Mouse (Mus musculus) forebrain, embryonic 16.5 days (tissue): Measurements from ENCODE around the gene Dgka. TPM values are rescaled to one million over a fixed set of nuclear protein-coding genes. Genes with fewer than 3 reads are reported as not detected.

Experiments used
- ATAC-seq: fragments of 200-750 bp; cut with Nextera tagmentation; 2 replicates; pipeline ENCODE4 v1.8.0; 2017; ENCODE audit warnings: mild to moderate bottlenecking, moderate library complexity
- H3K27ac ChIP-seq: fragments of 300-500 bp; sonication (generic); 2 replicates; pipeline ENCODE4 v1.5.1; 2014; ENCODE audit warnings: low read length, control low read depth
- H3K27me3 ChIP-seq: fragments of 300-500 bp; sonication (generic); replicated peaks from 2 replicates; pipeline ENCODE4 v1.6.1; 2014; ENCODE audit warnings: low read length; ENCODE audit not compliant: control insufficient read depth, insufficient read depth
- H3K36me3 ChIP-seq: fragments of 300-500 bp; sonication (generic); 2 replicates; pipeline ENCODE4 v1.6.1; 2014; ENCODE audit not compliant: control insufficient read depth, insufficient read depth
- H3K4me1 ChIP-seq: fragments of 300-500 bp; sonication (generic); replicated peaks from 2 replicates; pipeline ENCODE4 v1.6.1; 2014; ENCODE audit warnings: low read length; ENCODE audit not compliant: control insufficient read depth, insufficient read depth
- H3K4me2 ChIP-seq: fragments of 300-500 bp; sonication (generic); 2 replicates; pipeline ENCODE4 v1.6.1; 2014; ENCODE audit warnings: mild to moderate bottlenecking, low read length, control low read depth
- H3K4me3 ChIP-seq: fragments of 300-500 bp; sonication (generic); replicated peaks from 2 replicates; pipeline ENCODE4 v1.5.1; 2014; ENCODE audit warnings: mild to moderate bottlenecking, low read length, control low read depth
- H3K9ac ChIP-seq: fragments of 300-500 bp; sonication (generic); replicated peaks from 2 replicates; pipeline ENCODE4 v1.6.1; 2014; ENCODE audit warnings: low read depth, low read length, control low read depth
- H3K9me3 ChIP-seq: fragments of 300-500 bp; sonication (generic); 2 replicates; pipeline ENCODE4 v1.6.1; 2016; ENCODE audit warnings: low read length; ENCODE audit not compliant: control insufficient read depth
- WGBS: fragments of 180-500 bp; shearing (Covaris S2); extraction: QIAGEN DNeasy Blood & Tissue Kit; methylation state at CpG from one replicate; pipeline ENCODE4 v1.1.7; 2014; 5-methylcytosine and 5-hydroxymethylcytosine counted together
- polyA plus RNA-seq: library from polyadenylated mRNA; unstranded; fragments of >200 nt; fragmentation: Nextera tagmentation; extraction: Ambion mirVana; gene quantifications from 2 replicates; pipeline ENCODE4 v1.2.1, GENCODE M21; 2015

Dgka gene
- polyA plus RNA-seq, 1 experiment from 2014 or later: 5.1 TPM

DNA sequence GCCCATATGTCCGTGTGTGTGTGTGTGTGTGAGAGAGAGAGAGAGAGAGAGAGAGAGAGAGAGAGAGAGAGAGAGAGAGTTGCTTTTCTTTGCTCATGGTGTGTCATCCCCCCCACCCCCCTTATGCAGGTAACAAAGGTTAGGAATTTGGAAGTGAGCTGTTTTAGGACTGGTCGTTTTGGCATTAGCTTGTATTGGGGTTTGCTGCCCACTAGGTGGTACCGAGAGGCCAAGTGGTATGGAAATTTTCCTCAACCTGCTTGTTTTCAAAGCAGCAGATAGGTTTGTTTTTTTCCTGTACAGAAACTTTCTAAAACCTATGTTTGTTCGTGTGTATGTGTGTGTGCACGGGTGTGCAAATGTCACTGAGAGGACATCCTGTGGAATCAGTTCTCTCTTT is 29.0 kb upstream of the Dgka start:
- no peak overlapping the region for H3K27ac ChIP-seq
- H3K4me1 ChIP-seq: no peaks in the 10 kb centered on the region
- no peak overlapping the region for H3K9ac ChIP-seq
- no peak overlapping the region for H3K4me3 ChIP-seq
- H3K4me2 ChIP-seq: no peak overlapping the region
- H3K27me3 ChIP-seq: no peaks in the 10 kb centered on the region
- H3K36me3 ChIP-seq: no peaks in the 10 kb centered on the region
- H3K9me3 ChIP-seq: no peaks in the 10 kb centered on the region
- WGBS: 25% methylated on average over 5 of the region's 5 CpGs
- ATAC-seq: no peak

DNA sequence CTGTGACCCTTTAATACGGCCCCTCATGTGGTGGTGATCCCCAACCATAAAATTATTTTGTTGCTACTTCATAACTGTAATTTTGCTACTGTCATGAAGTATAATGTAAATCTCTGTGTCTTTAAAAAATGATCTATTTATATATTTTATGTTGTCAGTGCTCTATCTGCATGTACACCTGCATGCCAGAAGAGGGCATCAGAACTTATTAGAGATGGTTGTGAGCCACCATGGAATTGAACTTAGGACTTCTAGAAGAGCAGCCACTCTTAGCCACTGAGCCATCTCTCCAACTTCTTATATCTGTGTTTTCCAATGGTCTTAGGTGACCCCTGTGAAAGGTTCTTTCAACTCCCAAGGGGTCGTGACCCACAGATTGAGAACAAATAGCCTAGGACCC is 28.2 kb upstream of the Dgka start:
- 79% methylated on average over 2 of the region's 2 CpGs for WGBS
- no peak for ATAC-seq
- Histone ChIP-seq H3K9me3 (no peaks in the 10 kb centered on the region), H3K27me3 (no peaks in the 10 kb centered on the region), H3K4me3 (no peak overlapping the region), H3K4me1 (no peaks in the 10 kb centered on the region), H3K36me3 (no peaks in the 10 kb centered on the region), H3K9ac (no peak overlapping the region), H3K27ac (no peak overlapping the region), H3K4me2 (no peak overlapping the region)

GRCm38 (mm10) chr10:128748252-128748864 is 3.7 kb upstream of the Dgka start:
- peak overlapping the region; percentile 97 for H3K4me2 ChIP-seq
- H3K9me3 ChIP-seq: no peaks in the 10 kb centered on the region
- peak; percentile 96 for ATAC-seq
- H3K9ac ChIP-seq: peak overlapping the region; percentile 95
- peaks cover 10% of the 10 kb centered on the region; the same call in 1 of the 2 replicates for H3K27me3 ChIP-seq
- H3K36me3 ChIP-seq: peaks cover 2% of the 10 kb centered on the region; the same call in 1 of the 2 replicates
- WGBS: under 1% methylated on average over 37 of the region's 37 CpGs
- peak overlapping the region; percentile 72 for H3K4me3 ChIP-seq
- peak overlapping the region; percentile 82 for H3K27ac ChIP-seq
- H3K4me1 ChIP-seq: peaks cover 30% of the 10 kb centered on the region

- Histone ChIP-seq H3K27me3 (peaks cover 11% of the 10 kb centered on the region), H3K9me3 (no peaks in the 10 kb centered on the region), H3K9ac (peak within 1 kb of the TSS; percentile 95), H3K4me1 (peaks cover 34% of the 10 kb centered on the region), H3K4me3 (peak within 1 kb of the TSS; percentile 72), H3K4me2 (peak within 1 kb of the TSS; percentile 97), H3K27ac (peak within 1 kb of the TSS; percentile 82), H3K36me3 (no peaks in the 10 kb centered on the region)
- under 1% methylated on average over 36 of the region's 36 CpGs for WGBS
- ATAC-seq: peak; percentile 9; the same call in 1 of the 2 replicates
These were observed 3.1 kb upstream of the Dgka start, which contains the start of gene Pym1 for GRCm38 (mm10) chr10:128747646-128748251. Pym1 (plus strand) TSS chr10:128747889.

DNA sequence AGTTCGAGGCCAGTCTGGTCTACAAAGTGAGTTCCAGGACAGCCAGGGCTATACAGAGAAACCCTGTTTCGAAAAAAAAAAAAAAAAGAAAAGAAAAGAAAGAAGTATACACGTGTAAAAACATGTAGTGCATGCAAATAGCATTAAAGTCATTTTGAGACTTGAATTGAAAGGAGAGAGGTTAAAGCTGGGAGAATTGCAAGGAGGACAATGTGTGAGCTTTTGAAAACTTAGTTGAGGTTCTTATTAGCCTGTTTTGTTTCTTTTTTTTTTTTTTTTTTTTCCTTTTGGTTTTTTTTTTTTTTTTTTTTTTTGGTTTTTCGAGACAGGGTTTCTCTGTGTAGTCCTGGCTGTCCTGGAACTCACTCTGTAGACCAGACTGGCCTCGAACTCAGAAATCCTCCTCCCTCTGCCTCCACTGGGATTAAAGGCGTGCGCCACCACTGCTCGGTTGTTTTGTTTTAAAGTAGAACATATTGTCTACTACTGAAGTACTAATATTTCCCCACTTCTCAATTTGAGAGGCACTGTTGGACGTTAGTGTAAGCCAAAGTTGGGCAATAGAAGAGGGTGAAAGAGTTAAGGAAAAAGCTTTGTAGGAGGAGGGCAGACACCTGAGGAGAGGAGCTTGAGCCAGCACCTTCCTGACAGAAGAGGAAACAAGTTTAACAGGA is 2.5 kb upstream of the Dgka start:
- Histone ChIP-seq H3K4me3 (peak overlapping the region; percentile 72), H3K9me3 (no peaks in the 10 kb centered on the region), H3K36me3 (no peaks in the 10 kb centered on the region), H3K4me2 (peak overlapping the region; percentile 97), H3K4me1 (peaks cover 34% of the 10 kb centered on the region), H3K27ac (peak overlapping the region; percentile 82), H3K27me3 (peaks cover 17% of the 10 kb centered on the region), H3K9ac (peak overlapping the region; percentile 95)
- 41% methylated on average over 8 of the region's 9 CpGs for whole genome bisulfite sequencing
- ATAC-seq: no peak

DNA sequence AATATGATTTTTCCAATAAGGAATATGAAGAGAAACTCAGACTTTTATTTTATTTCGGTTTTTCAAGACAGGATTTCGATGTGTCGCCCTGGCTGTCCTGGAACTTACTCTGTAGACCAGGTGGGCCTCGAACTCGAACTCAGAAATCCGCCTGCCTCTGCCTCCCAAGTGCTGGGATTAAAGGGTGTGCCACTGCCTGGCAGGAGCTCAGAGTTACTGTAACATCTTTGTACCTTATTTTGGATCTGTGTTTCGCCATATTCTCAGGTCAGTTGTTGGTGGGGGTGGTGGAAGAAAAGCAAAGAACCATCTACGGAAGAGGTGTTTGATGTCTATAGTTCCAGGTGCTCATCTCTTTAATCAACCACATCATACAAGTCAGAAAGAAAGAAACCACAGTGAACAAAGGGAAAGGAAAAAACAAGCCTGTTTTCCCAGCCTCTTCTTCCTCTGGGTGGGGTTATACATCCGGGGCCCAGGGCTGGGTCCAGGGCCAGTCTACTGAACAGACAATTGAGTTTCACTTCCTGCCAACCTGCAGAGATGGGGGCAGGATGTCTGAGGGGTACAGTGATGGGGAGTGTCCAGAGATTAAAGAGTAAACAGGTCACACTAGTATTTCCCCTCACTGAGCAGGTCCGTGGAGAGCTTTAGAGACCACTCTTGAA is 1.4 kb upstream of the Dgka start:
- no peak for ATAC-seq
- H3K4me3 ChIP-seq: no peak overlapping the region
- no peaks in the 10 kb centered on the region for H3K9me3 ChIP-seq
- H3K4me1 ChIP-seq: peaks cover 34% of the 10 kb centered on the region
- 93% methylated on average over 10 of the region's 10 CpGs for WGBS
- H3K27me3 ChIP-seq: peaks cover 18% of the 10 kb centered on the region
- no peaks in the 10 kb centered on the region for H3K36me3 ChIP-seq
- no peak overlapping the region for H3K4me2 ChIP-seq
- H3K27ac ChIP-seq: no peak overlapping the region
- H3K9ac ChIP-seq: no peak overlapping the region

- H3K4me3 ChIP-seq: peak overlapping the region; percentile 59
- peaks cover 22% of the 10 kb centered on the region for H3K4me1 ChIP-seq
- H3K27me3 ChIP-seq: peaks cover 18% of the 10 kb centered on the region
- peak overlapping the region; percentile 93 for H3K4me2 ChIP-seq
- ATAC-seq: no peak
- H3K9me3 ChIP-seq: no peaks in the 10 kb centered on the region
- H3K9ac ChIP-seq: peak overlapping the region; percentile 72
- no peak overlapping the region for H3K27ac ChIP-seq
- WGBS: 14% methylated on average over 8 of the region's 8 CpGs
- no peaks in the 10 kb centered on the region for H3K36me3 ChIP-seq
These were observed 444 bp downstream of the Dgka start for GRCm38 (mm10) chr10:128744211-128744610.

DNA sequence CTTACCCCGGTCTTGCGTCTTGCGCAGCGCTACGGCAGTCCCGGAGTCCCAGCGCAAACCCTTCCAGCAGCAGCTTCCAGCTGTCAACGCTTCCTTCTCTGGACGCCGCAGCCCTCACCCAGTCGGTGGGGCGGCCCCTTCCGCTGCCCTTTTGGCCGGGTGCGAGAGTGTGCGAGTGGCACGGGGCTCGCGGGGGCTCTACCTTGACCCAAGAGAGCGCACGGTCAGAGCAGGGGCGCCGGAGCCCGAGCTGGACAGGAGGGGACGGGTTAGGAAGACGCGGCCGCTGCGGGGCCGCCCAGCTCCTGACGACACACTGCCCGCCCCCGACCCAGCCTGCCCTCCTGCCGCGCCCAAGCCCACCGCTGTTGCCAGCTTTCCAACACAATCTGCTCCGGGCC is 864 bp downstream of the Dgka start:
- H3K27ac ChIP-seq: no peak overlapping the region
- H3K36me3 ChIP-seq: no peaks in the 10 kb centered on the region
- peaks cover 18% of the 10 kb centered on the region for H3K27me3 ChIP-seq
- WGBS: 0% methylated on average over 25 of the region's 37 CpGs
- no peak for ATAC-seq
- H3K9ac ChIP-seq: peak overlapping the region; percentile 72
- peak overlapping the region; percentile 93 for H3K4me2 ChIP-seq
- H3K4me3 ChIP-seq: peak overlapping the region; percentile 59
- no peaks in the 10 kb centered on the region for H3K9me3 ChIP-seq
- H3K4me1 ChIP-seq: peaks cover 18% of the 10 kb centered on the region

GRCm38 (mm10) chr10:128743235-128743634 is 1.4 kb downstream of the Dgka start:
- Histone ChIP-seq H3K4me2 (peak overlapping the region; percentile 93), H3K27me3 (peaks cover 18% of the 10 kb centered on the region), H3K4me1 (peaks cover 18% of the 10 kb centered on the region), H3K36me3 (no peaks in the 10 kb centered on the region), H3K27ac (no peak overlapping the region), H3K9ac (peak overlapping the region; percentile 72), H3K9me3 (no peaks in the 10 kb centered on the region), H3K4me3 (peak overlapping the region; percentile 59)
- 7% methylated on average over 7 of the region's 7 CpGs for WGBS
- ATAC-seq: no peak
